Mouse (Mus musculus) ES-E14 (cell line): Measurements from ENCODE around the gene Dazl.

Experiments
- MAFK ChIP-seq: IDR thresholded peaks from 2 replicates; pipeline ENCODE4 v1.6.1; 2014; ENCODE audit warnings: mild to moderate bottlenecking, low read depth, low read length, inconsistent platforms; ENCODE audit not compliant: insufficient read depth
- ZC3H11A ChIP-seq: IDR thresholded peaks from 2 replicates; pipeline ENCODE4 v1.6.1; 2012; ENCODE audit warnings: low read depth, mild to moderate bottlenecking, inconsistent platforms, low read length, borderline replicate concordance
- ZNF384 ChIP-seq: IDR thresholded peaks from 2 replicates; pipeline ENCODE4 v1.6.1; 2012; ENCODE audit warnings: low read depth, low read length, inconsistent platforms

DNA sequence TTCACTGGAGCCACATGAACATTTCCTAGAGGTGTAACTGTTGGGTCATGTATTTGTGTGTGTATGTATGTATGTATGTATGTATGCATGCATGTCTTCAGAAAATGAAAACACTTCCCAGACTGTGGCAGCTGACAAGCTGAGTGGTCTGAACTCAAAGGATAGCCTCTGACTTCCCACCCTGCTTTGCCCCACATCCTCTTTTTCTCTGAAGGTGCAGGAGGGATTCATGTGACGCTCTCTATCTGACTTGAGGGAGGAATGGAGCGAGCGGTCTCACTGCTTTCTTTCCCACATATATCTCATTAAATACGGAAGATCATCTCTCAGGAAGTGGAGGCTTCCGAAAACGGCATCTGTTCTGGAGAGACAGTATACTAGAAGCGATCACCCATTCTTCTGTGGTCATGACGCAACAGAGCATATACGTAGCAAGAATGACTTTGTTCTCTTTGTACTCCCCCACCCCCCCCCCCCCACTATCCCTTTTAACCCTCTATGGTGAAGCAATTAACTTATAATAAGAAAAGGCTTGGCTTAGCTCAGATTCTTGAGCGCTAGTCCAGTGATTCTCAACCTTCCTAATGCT lies 14.7 kb upstream of the Dazl start:
- no peak for TF ChIP-seq ZC3H11A
- TF ChIP-seq ZNF384 = no peak
- TF ChIP-seq MAFK = no peak
